Mouse (Mus musculus) gastrocnemius, postnatal 10 days (tissue): ENCODE results near the gene Akp3. TPM values are rescaled to one million over a fixed set of nuclear protein-coding genes. Genes with fewer than 3 reads are reported as not detected.

ENCODE experiments used
- DNase-seq: peaks from one replicate; pipeline ENCODE4 v3.0.0; 2021; ENCODE audit warnings: mixed read lengths
- long read RNA-seq, 2 experiments: library from polyadenylated mRNA; stranded (forward); transcript quantifications; one replicate each; pipeline ENCODE4 v2.0.0; 2021
- total RNA-seq, 2 experiments: library from RNA; stranded (reverse); gene quantifications; 2 replicates each; pipeline ENCODE4 v1.2.3; 2021

The Akp3 gene
- not detected for total RNA-seq
- long read RNA-seq, experiment 1, result 0 reads
- long read RNA-seq, experiment 2, result 0 reads

GRCm38 (mm10) chr1:87124673-87125072 is at the start of gene Akp3:
Akp3 (plus strand) TSS chr1:87124973.
- DNase-seq, result no peak

GRCm38 (mm10) chr1:87086196-87086595 is 38.6 kb upstream of the Akp3 start:
- DNase-seq, result no peak

- no peak for DNase-seq
Observed at GRCm38 (mm10) chr1:87086964-87087363, 37.8 kb upstream of the Akp3 start.

GRCm38 (mm10) chr1:87089251-87089650 is 35.5 kb upstream of the Akp3 start:
- DNase-seq, result no peak

- DNase-seq, result no peak
Observed at GRCm38 (mm10) chr1:87089828-87090227, 34.9 kb upstream of the Akp3 start, which contains the start of gene Alppl2. Alppl2 (minus strand) TSS chr1:87089928.

GRCm38 (mm10) chr1:87095642-87096041 is 29.1 kb upstream of the Akp3 start:
- DNase-seq, result no peak

GRCm38 (mm10) chr1:87098358-87098975 is 26.3 kb upstream of the Akp3 start:
- DNase-seq, result peak; percentile 82

- no peak for DNase-seq
Observed at GRCm38 (mm10) chr1:87101411-87101810, 23.4 kb upstream of the Akp3 start, which contains the start of gene Alpi. Alpi (minus strand) TSS chr1:87101606.

- no peak for DNase-seq
Observed at GRCm38 (mm10) chr1:87102114-87102513, 22.7 kb upstream of the Akp3 start.

- DNase-seq, result no peak
Observed at GRCm38 (mm10) chr1:87103936-87104335, 20.8 kb upstream of the Akp3 start.

GRCm38 (mm10) chr1:87106536-87106935 is 18.2 kb upstream of the Akp3 start:
- DNase-seq, result no peak

- no peak for DNase-seq
Observed at GRCm38 (mm10) chr1:87108564-87108963, 16.2 kb upstream of the Akp3 start.

- DNase-seq, result peak; percentile 64
Observed at GRCm38 (mm10) chr1:87111719-87112354, 12.9 kb upstream of the Akp3 start.

GRCm38 (mm10) chr1:87114784-87115183 is 10.0 kb upstream of the Akp3 start:
- DNase-seq, result no peak

GRCm38 (mm10) chr1:87127206-87128030 is 2.6 kb downstream of the Akp3 start:
- no peak for DNase-seq

GRCm38 (mm10) chr1:87131803-87132202 is 7.0 kb downstream of the Akp3 start:
- DNase-seq, result no peak

GRCm38 (mm10) chr1:87141550-87141949 is 16.8 kb downstream of the Akp3 start:
- no peak for DNase-seq

- DNase-seq, result peak; percentile 59
Observed at GRCm38 (mm10) chr1:87142456-87142855, 17.7 kb downstream of the Akp3 start.

GRCm38 (mm10) chr1:87143141-87143540 is 18.4 kb downstream of the Akp3 start:
- DNase-seq, result no peak

- DNase-seq, result no peak
Observed at GRCm38 (mm10) chr1:87149422-87149821, 24.6 kb downstream of the Akp3 start.

- no peak for DNase-seq
Observed at GRCm38 (mm10) chr1:87151286-87151685, 26.5 kb downstream of the Akp3 start.

- DNase-seq, result no peak
Observed at GRCm38 (mm10) chr1:87153776-87154500, 29.2 kb downstream of the Akp3 start.
